Mouse (Mus musculus) embryo, embryonic 10 days (tissue): ENCODE measurements around the gene Als2.

Experiments used
- DNase-seq: peaks from one replicate; pipeline ENCODE4 v3.0.0-alpha.2; 2015; ENCODE audit warnings: low spot score

Als2 gene

DNA sequence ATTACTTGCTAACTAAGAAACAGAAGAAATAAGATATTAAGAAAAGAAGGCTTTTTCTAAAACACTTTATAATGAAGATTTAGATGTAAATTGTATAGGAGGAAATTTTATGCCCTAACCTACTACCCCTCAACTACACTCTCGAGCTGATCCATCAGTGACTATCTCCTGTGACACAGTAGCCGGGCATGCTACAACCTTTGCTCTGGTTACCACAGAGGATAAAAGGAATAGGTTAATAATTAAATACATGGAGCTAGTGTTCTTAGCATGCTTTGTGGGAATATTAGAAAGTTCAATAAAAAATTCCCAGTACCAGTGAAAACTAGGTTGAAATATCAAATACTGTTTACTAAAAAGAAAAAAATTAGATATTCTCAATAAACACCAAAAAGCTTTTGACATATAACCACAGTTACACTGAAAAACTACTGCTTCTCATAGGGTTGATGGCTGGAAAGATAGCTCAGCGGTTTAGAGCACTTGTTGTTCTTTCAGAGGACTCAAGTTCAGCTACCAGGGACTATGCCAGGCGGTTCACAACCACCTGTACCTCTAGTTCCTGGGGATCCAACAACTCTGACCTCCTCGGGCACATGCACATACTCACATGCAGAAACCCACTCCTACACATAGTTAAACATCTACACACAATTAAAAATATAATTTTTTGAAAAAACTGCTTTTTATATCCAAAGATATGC is 24.8 kb downstream of the Als2 start:
- DNase-seq, result no peak

GRCm38 (mm10) chr1:59211651-59212050 is 25.4 kb downstream of the Als2 start:
- DNase-seq, result no peak

DNA sequence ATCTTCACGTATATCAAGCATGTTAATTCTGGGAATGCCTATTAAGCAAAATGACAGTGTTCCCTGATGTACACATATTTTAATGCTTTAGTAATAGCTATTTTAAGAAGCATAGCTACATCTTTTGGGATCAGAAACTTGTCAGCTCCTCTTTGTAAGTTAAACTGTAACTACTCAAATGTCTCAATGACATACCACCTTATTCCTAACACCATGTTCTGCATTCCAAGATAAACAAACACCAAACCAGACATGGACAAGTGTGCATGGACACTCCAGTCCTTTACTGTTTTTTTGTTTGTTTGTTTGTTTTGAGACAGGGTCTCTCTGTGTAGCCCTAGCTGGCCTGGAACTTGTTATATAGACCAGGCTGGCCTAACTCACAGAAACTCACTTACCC is 28.7 kb downstream of the Als2 start:
- no peak for DNase-seq

- no peak for DNase-seq
Observed at GRCm38 (mm10) chr1:59204489-59204888, 32.5 kb downstream of the Als2 start.

DNA sequence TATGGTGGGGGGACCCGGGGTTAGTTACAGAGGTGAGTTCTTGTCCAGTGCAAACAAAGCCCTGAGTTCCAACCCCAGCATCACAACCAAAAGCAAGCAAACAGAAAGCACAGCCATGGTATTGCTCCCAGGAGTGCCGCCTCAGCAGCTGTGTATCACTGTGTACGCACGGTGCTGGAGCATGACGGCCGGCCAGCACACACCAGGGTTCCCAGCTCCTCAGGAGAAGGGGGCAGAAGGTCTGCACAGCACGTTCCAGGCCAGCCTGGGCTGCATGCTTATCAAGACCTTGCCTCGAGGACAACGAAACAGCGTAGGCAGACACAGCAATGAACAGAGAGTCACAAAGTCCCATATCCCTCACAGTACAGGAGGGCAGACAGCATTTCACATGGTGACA is 34.7 kb downstream of the Als2 start:
- DNase-seq, result no peak

DNA sequence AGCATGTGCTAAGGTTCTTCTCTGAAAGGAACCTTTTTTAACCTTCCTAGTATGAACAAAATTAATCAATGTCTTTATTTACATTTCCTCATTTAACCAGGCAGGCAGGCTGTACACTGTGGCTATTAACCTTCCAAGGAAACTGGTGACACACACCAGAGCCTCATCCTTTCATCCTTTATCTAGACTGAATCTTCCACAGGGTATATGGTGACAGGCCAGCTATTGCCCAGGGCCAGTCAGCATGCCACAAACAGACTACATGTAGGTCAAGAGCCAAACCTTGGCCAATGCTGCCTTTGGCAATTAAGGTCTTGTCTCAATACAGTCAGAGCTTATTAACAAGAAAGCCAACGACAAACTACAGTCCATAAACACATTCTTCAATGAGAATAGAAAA is 35.5 kb downstream of the Als2 start:
- no peak for DNase-seq

DNA sequence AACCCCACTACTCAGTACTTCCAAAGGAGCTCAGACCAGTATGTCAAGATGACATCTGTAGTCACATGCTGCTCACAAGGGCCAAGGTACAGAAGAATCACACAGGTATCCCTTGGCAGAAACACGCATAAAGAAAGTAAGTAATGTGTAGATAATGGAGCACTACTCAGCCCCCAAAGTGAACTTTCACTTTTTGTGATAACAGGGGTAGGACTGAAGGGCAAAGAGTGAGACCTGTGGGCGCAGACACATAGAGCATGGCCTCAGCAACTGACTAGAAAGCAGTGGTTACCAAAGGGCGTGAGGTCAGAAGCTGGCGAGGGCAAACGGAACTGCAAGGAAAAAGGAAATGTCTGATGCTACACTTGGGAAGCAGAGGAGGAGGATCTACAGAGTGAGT is 36.1 kb downstream of the Als2 start:
- no peak for DNase-seq

GRCm38 (mm10) chr1:59194979-59195378 is 42.1 kb downstream of the Als2 start:
- DNase-seq, result no peak

DNA sequence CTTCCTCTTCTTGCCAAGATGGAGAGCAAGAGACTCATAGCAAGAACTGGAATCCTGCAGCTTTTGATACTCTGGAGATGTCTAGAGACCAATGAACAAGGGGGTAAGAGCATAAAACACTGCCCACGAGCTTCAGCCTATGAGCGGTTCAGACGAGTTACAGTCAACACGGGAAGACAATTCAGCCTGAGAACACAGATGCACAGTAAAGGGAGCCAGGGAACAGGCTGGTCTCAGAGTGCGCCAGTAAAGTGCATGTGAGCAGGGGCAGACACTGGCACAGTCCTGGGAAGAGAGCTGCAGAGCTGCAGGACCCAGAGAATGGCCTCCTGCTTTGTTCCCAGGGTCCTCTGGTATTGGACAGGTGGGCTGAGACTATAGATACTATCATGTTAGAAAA is 49.2 kb downstream of the Als2 start:
- DNase-seq, result no peak

DNA sequence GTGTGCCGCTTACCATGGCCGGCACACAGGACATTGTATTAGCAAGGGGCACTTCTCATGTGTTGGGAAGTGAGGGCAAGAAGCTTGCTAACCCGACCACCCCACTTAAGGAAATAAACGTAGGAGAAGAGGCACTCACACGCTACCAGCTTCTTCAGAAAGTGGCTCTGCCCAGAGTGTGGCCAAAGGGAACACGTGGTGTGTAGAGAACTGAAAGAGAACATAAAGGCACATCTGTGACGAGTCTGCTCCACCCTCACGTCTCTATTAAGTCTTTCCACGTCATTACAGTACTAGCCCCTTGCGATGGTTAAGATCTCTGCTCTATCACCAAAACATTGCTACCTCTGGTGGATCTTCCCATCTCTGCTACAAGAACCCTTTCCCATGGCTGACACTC is 50.7 kb downstream of the Als2 start:
- no peak for DNase-seq

DNA sequence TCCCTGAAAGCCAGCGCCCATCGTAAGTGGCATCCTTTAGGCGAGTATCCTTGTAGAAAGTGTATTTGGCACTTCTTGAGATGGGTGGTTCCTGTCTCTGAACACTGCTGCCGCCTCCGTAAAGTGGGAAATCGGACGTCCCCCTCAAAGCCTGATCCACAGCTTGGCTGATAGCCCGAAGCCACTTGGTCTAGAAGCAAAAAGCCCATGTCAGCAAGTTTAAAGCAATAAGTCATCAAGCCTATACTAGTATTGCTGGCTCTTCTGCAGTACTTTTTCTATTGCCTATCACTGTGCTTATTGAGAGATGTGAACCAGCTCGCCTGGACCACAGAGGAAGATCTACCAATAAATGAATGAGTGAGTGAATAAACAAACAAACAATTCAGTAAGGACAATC is 51.6 kb downstream of the Als2 start:
- DNase-seq, result no peak

- no peak for DNase-seq
Observed at GRCm38 (mm10) chr1:59183045-59183444, 54.0 kb downstream of the Als2 start.

- DNase-seq, result no peak
Observed at GRCm38 (mm10) chr1:59182373-59182772, 54.7 kb downstream of the Als2 start.

DNA sequence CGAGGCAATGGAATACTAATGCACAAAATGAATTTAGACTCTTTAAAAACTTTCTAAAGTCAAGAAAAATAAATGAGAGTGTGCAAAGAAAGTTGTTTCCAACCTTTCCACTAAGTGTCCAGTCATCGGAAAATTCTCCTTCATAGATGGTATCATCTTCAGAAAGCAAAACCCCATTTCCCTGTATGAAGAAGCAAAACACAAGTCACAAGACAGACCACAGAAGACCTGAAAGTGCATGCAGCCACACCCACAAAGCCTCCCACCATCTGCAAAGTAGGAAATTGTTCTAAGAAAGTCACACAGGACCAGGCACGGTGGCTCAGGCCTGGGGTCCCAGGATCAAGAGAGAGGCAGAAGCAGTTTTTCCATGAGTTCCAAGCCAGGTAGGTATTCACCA is 57.0 kb downstream of the Als2 start:
- DNase-seq, result no peak

DNA sequence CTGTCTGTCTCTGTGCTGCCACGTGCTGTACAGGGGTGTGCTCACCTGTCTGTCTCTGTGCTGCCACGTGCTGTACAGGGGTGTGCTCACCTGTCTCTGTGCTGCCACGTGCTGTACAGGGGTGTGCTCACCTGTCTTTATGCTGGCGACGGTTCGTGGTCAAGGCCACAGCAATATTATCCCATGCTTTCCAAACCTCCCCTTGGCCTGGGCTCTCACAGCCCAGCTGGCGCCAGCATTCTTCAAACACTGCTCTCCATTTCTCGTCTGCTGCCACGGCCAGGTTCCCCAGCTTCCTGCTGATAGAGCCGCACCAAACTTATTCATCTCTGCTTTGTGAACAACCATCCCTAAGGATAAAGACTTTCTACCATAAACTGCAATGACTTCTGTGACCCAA is 58.6 kb downstream of the Als2 start:
- no peak for DNase-seq

GRCm38 (mm10) chr1:59174514-59175373 is 62.3 kb downstream of the Als2 start:
- DNase-seq, result no peak

GRCm38 (mm10) chr1:59173023-59173422 is 64.0 kb downstream of the Als2 start:
- no peak for DNase-seq

DNA sequence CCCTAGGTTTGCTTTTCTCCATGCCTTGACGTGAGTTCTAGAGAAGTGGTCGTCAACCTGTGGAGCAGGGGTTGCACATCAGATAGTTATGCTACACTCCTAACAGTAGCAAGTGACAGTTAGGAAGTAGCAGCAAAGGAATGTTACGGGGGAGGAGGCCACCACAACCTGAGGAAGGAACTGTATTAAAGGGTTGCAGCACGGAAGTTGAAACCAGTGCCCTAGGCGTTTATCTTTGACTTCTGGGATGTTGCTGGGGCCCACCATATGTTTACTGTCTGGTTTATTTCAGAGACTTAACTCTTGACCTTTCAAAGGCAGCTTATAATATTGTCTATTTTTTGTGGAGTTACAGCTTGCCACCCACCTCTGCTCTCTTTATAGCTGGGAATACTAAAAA is 65.2 kb downstream of the Als2 start:
- DNase-seq, result no peak

GRCm38 (mm10) chr1:59170290-59170689 is 66.7 kb downstream of the Als2 start:
- DNase-seq, result no peak

GRCm38 (mm10) chr1:59169586-59169985 is 67.4 kb downstream of the Als2 start:
- no peak for DNase-seq

DNA sequence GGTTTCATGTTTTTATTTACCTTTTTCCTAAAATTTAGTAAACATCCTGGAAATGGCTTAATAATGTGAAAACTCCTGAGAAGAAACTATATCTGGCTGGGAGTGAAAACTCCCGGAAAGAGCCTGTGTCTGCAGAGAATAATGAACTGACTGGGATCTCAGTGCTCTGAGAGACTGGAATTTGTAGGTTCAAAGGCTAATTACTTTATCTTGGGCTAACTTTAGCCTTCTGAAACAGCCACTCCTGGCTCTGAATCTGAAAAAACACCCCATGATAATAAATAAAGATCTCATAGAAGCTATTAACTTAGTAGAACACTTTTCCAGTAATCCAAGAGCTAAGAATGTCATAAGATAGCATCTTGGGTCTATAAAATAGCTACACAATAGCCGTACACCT is 68.5 kb downstream of the Als2 start:
- no peak for DNase-seq

- no peak for DNase-seq
Observed at GRCm38 (mm10) chr1:59167654-59168425, 69.2 kb downstream of the Als2 start.
